Mouse (Mus musculus) CD4-positive helper T cell, adult 2 months (primary cell): ENCODE measurements at regions not wholly inside any gene's neighbourhood (a gene's known extent, or its start where the extent isn't known, plus 50 kb on each side); places are given as distances from the start of the nearest gene placed in this dataset.
A peak's percentile ranks its signal among the peaks of the same experiment; 100 is the strongest.

Experiments
- DNase-seq: peaks from one replicate; pipeline ENCODE4 v3.0.0-alpha.2; 2012; ENCODE audit warnings: low read depth, missing footprints, low spot score

- DNase-seq: peak; percentile 65
These were observed 770.8 kb upstream of the Car8 start for GRCm38 (mm10) chr4:9009656-9010055.

GRCm38 (mm10) chr4:9005938-9006626 is 767.2 kb upstream of the Car8 start:
- no peak for DNase-seq

GRCm38 (mm10) chr4:9003891-9004290 is 765.0 kb upstream of the Car8 start:
- DNase-seq: no peak

DNA sequence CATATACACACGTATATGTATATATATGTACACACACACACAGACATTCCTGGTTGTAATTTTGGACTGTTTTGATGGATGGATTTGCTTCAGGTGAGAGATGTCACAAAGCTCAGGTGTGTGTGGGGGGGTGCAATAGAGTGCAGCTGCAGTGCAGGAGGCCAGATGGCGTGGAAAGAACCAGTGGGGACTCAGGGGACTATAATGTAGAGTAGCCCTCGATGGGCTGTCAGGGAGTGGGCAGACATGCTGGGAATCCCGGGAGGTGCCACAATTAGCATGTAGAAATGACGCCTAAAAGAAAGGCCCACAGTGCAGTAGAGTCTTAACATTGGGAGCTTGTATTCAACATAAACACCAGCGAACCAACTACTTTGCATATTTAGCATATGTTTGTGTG is 763.5 kb upstream of the Car8 start:
- no peak for DNase-seq

DNA sequence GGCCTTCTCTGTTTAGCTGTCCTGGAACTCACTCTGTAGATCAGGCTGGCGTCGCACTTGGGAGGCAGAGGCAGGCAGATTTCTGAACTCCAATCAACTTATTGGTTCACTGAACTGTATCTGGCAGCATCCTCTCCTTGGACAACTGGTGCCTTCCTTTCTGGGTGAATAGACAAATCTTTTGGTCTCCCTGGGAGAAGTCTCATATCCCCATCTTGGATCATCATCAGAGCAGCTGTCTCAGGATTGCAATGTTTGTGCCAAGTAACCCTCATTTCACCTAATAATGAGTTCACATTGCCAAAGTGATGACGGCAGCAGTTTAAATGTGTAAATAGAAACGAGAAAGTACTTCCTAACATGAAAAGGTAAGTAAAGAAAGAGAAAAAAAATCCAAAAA is 759.8 kb upstream of the Car8 start:
- no peak for DNase-seq

DNA sequence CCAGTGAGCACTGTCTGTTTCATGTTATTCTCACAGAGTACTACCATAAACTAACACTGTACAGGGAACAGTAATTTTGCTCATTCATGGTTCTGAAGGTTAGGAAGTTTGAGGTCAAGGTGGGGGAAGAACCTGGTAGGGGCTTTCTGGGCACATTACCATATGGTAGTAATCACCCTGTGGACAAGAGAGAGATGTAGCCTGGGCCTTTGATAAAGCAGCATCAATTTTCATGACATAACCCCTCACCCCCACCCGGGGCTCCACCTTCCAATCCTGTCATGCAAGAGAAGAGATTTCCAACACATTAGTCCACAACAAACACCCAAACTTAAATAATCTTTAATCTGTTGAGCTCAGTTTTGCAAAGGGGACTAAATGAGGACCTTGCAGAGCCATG is 753.3 kb upstream of the Car8 start:
- no peak for DNase-seq

DNA sequence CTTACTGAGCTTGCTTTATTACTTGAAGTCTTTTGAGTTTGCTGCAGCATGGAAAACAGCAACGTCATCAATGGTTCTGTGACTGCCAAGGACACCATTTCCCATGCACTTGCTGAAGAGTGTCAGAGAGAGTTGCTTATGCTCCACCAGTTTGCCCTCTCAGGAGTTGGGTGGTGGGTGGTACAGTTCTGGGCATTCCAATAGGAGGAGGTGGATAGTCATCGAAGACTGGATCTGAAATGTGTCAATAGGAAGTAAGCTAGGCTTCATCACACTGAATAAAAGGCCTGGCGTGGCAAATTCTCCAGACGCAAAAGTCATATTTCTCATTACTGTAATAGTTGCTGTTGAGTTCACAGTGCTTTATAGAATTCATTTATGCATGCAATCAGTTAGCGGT is 751.7 kb upstream of the Car8 start:
- DNase-seq: no peak

- DNase-seq: no peak
These were observed 750.8 kb upstream of the Car8 start for GRCm38 (mm10) chr4:8989614-8990013.

DNA sequence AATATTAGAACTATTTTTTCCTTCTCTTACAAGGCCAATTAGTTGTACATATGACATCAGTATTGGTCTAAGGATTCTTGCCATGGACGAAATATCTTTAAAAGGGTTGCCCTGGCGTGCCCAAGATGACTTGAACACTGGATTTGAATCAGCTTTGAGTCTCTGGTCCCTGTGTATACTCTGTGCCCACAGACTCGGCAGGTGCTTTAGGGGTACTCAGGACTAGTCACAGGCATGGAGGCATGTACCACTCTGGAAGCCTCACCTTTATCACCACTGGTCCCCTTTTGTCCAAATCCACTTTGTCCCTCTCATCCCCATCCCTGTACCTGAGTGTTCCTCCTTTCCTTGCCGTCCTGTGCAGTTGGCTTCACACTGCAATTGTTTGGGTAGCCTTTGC is 750.3 kb upstream of the Car8 start:
- DNase-seq: no peak

DNA sequence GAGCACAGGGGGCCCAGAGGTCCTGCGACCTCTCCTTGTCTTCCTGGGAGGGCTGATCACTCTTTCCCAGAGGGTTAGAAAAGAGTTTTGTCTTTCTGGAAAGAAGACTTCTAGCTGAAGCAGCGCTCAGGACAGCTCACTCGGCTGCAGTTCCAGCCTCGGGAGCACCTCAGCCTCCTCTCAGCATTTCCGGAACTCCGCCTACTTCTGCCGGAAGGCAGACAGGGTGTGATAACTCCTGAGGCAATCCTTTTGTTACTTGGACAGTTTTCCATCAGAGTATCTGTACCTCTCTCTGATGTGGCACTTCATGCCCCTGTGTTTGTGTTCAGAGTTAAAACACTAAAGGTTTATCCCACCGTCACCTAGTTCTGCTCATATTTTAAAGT is 749.5 kb upstream of the Car8 start:
- peak; percentile 40 for DNase-seq

DNA sequence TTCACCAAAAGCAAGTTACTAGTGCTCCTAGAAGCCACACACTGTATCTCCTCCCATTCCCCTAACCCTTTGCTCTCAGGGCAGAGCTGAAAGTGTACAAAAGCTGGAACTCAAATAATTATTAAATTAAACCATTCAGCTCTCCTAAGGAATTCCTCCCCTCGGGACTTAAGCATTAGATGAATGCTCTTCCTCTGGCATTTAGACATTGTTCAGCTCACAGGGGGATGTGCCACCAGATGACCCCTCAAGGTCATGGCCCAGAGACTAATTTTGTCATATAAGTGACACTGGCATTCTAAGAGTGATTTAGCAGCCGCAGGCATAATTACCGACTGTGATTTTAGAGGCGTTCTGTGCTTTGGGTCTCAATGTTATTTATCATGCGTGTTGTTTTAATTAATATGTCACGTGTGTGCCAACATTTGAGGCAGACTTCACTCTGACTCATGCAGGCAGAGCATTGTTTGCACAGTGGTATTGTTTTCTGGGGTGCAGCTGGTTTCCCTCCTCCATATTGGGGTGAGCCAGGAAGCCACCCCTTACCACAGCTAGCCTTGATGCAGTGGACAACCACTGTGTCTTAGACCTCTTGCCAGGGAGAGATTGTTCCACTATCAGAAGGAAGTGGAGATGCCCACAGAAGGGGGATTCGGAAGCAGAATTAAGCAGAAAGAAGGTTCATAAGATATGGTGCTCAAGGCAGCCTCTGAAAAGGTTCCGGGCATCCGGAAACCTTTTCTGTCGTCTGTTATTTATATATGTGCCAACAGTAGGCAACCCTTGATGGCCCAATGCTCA is 748.9 kb upstream of the Car8 start:
- DNase-seq: no peak

DNA sequence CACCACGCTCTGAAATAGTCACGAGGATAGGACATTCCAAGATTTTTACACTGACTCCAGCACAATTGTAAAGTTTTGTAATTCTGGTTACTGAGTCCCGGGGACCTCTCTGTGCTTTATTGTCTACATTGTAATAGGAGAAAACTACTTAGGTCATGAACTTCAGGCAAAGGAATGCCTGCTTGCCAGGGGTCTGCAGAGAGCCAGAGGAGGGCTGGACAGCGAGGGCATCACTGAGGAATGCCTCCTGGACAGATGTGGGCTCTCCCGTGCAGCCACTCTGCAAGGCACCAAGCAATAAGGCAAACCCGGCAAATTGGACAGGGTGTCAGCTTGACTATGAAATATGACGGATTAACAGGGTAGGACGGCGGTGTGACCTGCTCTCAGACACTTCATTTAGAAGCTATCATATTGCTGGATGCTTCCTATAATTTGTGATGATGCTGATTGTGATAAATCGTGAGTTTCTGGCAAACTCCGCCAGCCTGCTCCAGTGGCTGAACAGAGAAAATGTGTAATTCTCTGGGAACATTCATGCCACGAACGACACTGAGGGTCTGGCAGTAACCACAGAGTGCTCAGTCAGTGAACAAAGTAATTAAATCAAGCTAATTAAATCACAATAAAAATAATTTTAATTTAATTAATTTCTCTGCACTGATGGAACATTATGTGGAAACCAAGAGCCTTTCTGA is 747.7 kb upstream of the Car8 start:
- no peak for DNase-seq

DNA sequence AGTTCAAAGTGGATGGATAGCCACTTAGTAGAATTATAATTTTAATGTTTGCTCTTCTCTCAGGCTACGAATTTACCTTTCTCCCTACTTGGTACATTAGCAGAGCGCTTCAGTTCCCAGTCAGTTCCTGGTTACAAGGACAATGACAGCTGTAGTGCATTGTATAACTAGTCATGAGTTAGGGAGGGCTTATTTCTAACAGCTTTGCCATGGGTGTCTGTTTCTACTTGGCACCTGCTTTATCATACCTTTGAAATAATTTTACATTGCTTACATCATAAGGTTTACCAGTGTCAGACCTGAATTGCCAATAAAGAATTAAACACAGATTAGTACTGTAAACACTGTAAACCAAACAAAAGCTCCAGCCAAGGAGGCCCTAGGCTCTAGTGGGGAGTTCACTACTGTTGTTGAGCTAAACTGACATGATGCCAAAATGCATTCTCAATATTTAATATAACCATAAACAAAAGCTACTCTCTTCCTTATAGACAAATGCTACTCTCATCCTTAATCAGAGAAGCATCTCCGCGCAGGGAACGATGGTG is 745.3 kb upstream of the Car8 start:
- DNase-seq: no peak

GRCm38 (mm10) chr4:8978949-8979348 is 740.1 kb upstream of the Car8 start:
- DNase-seq: no peak

DNA sequence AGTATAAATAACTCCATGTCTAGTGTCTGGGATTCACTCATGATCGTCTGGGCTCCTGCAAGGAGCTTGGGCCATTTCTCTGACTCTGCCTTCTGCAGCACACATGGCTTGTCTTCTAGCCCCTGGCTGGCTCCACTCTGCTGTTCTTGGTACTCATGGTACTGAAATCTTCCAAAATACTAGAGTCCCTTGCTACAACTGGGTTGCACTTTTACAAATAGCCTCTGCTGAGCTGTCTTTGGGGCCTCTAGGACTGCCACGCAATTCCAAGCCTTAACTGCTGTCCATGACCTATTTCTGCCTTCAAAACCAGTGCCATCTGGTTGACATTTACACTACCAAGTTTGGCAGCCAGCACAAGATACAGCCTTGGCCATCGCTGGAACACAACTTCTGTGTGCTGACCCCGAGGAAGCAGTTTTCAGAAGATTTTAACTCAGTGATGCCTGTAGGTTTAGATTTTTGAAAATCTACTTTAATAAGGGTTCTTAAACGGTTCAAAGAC is 731.2 kb upstream of the Car8 start:
- no peak for DNase-seq

DNA sequence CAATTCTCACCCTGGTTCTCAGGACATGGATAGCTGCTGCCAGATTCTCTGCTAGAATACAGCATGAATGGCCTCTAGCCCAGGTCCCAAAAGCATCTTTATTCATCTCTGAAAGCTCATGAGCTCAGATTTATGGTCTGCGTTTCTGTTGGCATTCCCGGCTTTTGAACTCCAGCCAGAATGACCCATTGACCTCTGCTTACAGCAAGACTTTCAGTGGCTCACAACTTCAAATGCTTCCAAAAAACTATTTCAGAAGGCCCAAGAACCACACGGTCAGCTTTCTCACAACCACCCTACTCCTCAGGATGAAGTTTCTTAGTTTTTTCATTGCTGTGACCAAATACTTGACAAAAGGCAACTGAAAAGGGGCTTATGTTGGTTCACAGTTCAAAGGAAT is 729.9 kb upstream of the Car8 start:
- DNase-seq: no peak

GRCm38 (mm10) chr4:8967986-8968385 is 729.1 kb upstream of the Car8 start:
- no peak for DNase-seq

- no peak for DNase-seq
These were observed 726.7 kb upstream of the Car8 start for GRCm38 (mm10) chr4:8965563-8965962.

DNA sequence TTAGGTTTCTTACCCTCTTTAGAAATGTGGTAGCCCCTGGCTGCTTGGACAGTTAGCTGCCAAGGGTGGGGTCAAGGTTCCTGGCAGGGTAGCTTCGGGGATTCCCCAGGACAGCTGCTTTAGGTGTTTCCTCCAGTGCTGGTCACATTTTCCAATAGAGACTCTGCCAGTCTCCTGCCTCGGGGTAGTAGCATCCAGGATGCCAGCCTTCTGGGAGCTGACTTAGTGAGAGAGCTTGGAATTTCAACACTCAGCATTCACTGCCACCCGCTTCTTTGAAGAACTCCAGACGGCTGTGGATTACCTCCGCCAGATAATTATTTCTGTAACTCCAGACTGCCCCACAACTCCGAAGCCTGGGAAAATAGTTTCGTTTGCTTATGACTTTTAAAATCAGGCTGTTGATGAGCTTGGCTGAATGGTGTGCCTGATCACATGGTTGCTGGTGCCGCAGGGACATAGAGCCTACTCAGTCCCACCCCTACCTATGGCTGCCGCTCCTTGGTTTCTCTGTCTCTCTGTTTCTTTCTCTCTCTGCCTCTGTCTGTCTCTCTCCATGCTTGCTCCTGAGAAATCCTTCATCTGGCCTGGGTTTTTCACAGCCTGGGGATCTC is 724.2 kb upstream of the Car8 start:
- no peak for DNase-seq

- DNase-seq: no peak
These were observed 723.0 kb upstream of the Car8 start for GRCm38 (mm10) chr4:8961851-8962250.

GRCm38 (mm10) chr4:8957771-8958170 is 718.9 kb upstream of the Car8 start:
- DNase-seq: no peak

- DNase-seq: no peak
These were observed 718.1 kb upstream of the Car8 start for GRCm38 (mm10) chr4:8957023-8957343.
